Mouse (Mus musculus): ENCODE results near the gene Tubb4b. TPM values are rescaled to one million over a fixed set of nuclear protein-coding genes. Genes with fewer than 3 reads are reported as not detected.
"Not testable (repeated sequence)": the region's sequence is repeated elsewhere in the genome, so short reads cannot be mapped to it uniquely, and the experiment has no call there.

Gene Tubb4b
- polyA plus RNA-seq, 1 experiment from 2014 or later, result 512 TPM

- 70% methylated on average over 3 of the region's 3 CpGs for WGBS
- H3K4me3 ChIP-seq (ENCODE audit: low read depth, low read length), result no peak overlapping the region
Observed at GRCm38 (mm10) chr2:25264851-25265250, 40.3 kb upstream of the Tubb4b start.

GRCm38 (mm10) chr2:25264286-25264660 lies 39.8 kb upstream of the Tubb4b start:
- Histone ChIP-seq H3K36me3 (ENCODE audit: control insufficient read depth, insufficient read depth, low read length) (no peaks in the 10 kb centered on the region; the same call in 1 of the 2 replicates), H3K4me3 (ENCODE audit: low read depth, low read length) (no peak overlapping the region), H3K27ac (ENCODE audit: low read length) (no peak overlapping the region), H3K4me1 (ENCODE audit: control insufficient read depth, insufficient read depth, low read length) (peaks cover 9% of the 10 kb centered on the region; the same call in 1 of the 2 replicates), H3K9ac (replicated peaks; ENCODE audit: low read depth, low read length) (no peak overlapping the region), H3K4me2 (replicated peaks; ENCODE audit: low read depth, low read length) (peak overlapping the region; percentile 99; the same call in 1 of the 2 replicates), H3K9me3 (ENCODE audit: control insufficient read depth, low read depth, low read length) (no peaks in the 10 kb centered on the region), H3K27me3 (ENCODE audit: control insufficient read depth, insufficient read depth, low read length) (no peaks in the 10 kb centered on the region; the same call in none of the 2 replicates)
- 76% methylated on average over 5 of the region's 5 CpGs for WGBS
- ATAC-seq (ENCODE audit: insufficient number of reproducible peaks, insufficient read depth, low FRiP score, low read depth), result no peak

More at GRCm38 (mm10) chr2:25264851-25265250, 40.3 kb upstream of the Tubb4b start:
- H3K27ac ChIP-seq (ENCODE audit: low read length), result no peak overlapping the region
- H3K9me3 ChIP-seq (ENCODE audit: control insufficient read depth, low read depth, low read length), result no peaks in the 10 kb centered on the region
- no peak for ATAC-seq (ENCODE audit: insufficient number of reproducible peaks, insufficient read depth, low FRiP score, low read depth)
- H3K4me1 ChIP-seq (ENCODE audit: control insufficient read depth, insufficient read depth, low read length), result peaks cover 9% of the 10 kb centered on the region; the same call in 1 of the 2 replicates
- peaks cover 2% of the 10 kb centered on the region; the same call in 1 of the 2 replicates for H3K36me3 ChIP-seq (ENCODE audit: control insufficient read depth, insufficient read depth, low read length)
- H3K4me2 ChIP-seq (replicated peaks; ENCODE audit: low read depth, low read length), result 0 out of 2 replicates have a peak overlapping the region, but pooled peaks have one; percentile 10
- no peak overlapping the region for H3K9ac ChIP-seq (replicated peaks; ENCODE audit: low read depth, low read length)
- no peaks in the 10 kb centered on the region; the same call in none of the 2 replicates for H3K27me3 ChIP-seq (ENCODE audit: control insufficient read depth, insufficient read depth, low read length)

GRCm38 (mm10) chr2:25263623-25264285 lies 39.3 kb upstream of the Tubb4b start:
- Histone ChIP-seq H3K4me2 (replicated peaks; ENCODE audit: low read depth, low read length) (peak overlapping the region; percentile 99), H3K9ac (replicated peaks; ENCODE audit: low read depth, low read length) (peak overlapping the region; percentile 23; the same call in 1 of the 2 replicates), H3K36me3 (ENCODE audit: control insufficient read depth, insufficient read depth, low read length) (no peaks in the 10 kb centered on the region; the same call in 1 of the 2 replicates), H3K27me3 (ENCODE audit: control insufficient read depth, insufficient read depth, low read length) (no peaks in the 10 kb centered on the region; the same call in none of the 2 replicates), H3K4me1 (ENCODE audit: control insufficient read depth, insufficient read depth, low read length) (peaks cover 9% of the 10 kb centered on the region; the same call in 1 of the 2 replicates), H3K9me3 (ENCODE audit: control insufficient read depth, low read depth, low read length) (no peaks in the 10 kb centered on the region), H3K27ac (ENCODE audit: low read length) (no peak overlapping the region), H3K4me3 (ENCODE audit: low read depth, low read length) (peak overlapping the region; percentile 50)
- WGBS, result 22% methylated on average over 12 of the region's 12 CpGs
- no peak for ATAC-seq (ENCODE audit: insufficient number of reproducible peaks, insufficient read depth, low FRiP score, low read depth)

GRCm38 (mm10) chr2:25262795-25263622 lies 38.5 kb upstream of the Tubb4b start:
- peak overlapping the region; percentile 99 for H3K4me2 ChIP-seq (replicated peaks; ENCODE audit: low read depth, low read length)
- H3K4me3 ChIP-seq (ENCODE audit: low read depth, low read length), result peak overlapping the region; percentile 50
- ATAC-seq (ENCODE audit: insufficient number of reproducible peaks, insufficient read depth, low FRiP score, low read depth), result no peak
- no peaks in the 10 kb centered on the region for H3K9me3 ChIP-seq (ENCODE audit: control insufficient read depth, low read depth, low read length)
- H3K27ac ChIP-seq (ENCODE audit: low read length), result no peak overlapping the region
- H3K27me3 ChIP-seq (ENCODE audit: control insufficient read depth, insufficient read depth, low read length), result no peaks in the 10 kb centered on the region; the same call in none of the 2 replicates
- H3K9ac ChIP-seq (replicated peaks; ENCODE audit: low read depth, low read length), result peak overlapping the region; percentile 23
- H3K4me1 ChIP-seq (ENCODE audit: control insufficient read depth, insufficient read depth, low read length), result peaks cover 9% of the 10 kb centered on the region; the same call in 1 of the 2 replicates
- under 1% methylated on average over 82 of the region's 82 CpGs for WGBS
- no peaks in the 10 kb centered on the region; the same call in 1 of the 2 replicates for H3K36me3 ChIP-seq (ENCODE audit: control insufficient read depth, insufficient read depth, low read length)

- peaks cover 9% of the 10 kb centered on the region; the same call in 1 of the 2 replicates for H3K4me1 ChIP-seq (ENCODE audit: control insufficient read depth, insufficient read depth, low read length)
- H3K36me3 ChIP-seq (ENCODE audit: control insufficient read depth, insufficient read depth, low read length), result no peaks in the 10 kb centered on the region
- peak within 1 kb of the TSS; percentile 23 for H3K9ac ChIP-seq (replicated peaks; ENCODE audit: low read depth, low read length)
- H3K9me3 ChIP-seq (ENCODE audit: control insufficient read depth, low read depth, low read length), result no peaks in the 10 kb centered on the region
- H3K4me2 ChIP-seq (replicated peaks; ENCODE audit: low read depth, low read length), result peak within 1 kb of the TSS; percentile 99
- peak within 1 kb of the TSS; percentile 50 for H3K4me3 ChIP-seq (ENCODE audit: low read depth, low read length)
- H3K27me3 ChIP-seq (ENCODE audit: control insufficient read depth, insufficient read depth, low read length), result no peaks in the 10 kb centered on the region; the same call in none of the 2 replicates
- under 1% methylated on average over 39 of the region's 39 CpGs for WGBS
- peak; percentile 97 for ATAC-seq (ENCODE audit: insufficient number of reproducible peaks, insufficient read depth, low FRiP score, low read depth)
- H3K27ac ChIP-seq (ENCODE audit: low read length), result no peak within 1 kb of the TSS
Observed at GRCm38 (mm10) chr2:25262291-25262767, 37.8 kb upstream of the Tubb4b start, which contains the start of gene Tprn. Gene Tprn (plus strand): TSS chr2:25262618.

GRCm38 (mm10) chr2:25261870-25262269 lies 37.4 kb upstream of the Tubb4b start:
- no peaks in the 10 kb centered on the region for H3K36me3 ChIP-seq (ENCODE audit: control insufficient read depth, insufficient read depth, low read length)
- ATAC-seq (ENCODE audit: insufficient number of reproducible peaks, insufficient read depth, low FRiP score, low read depth), result no peak
- 48% methylated on average over 11 of the region's 12 CpGs for WGBS
- peak overlapping the region; percentile 99 for H3K4me2 ChIP-seq (replicated peaks; ENCODE audit: low read depth, low read length)
- peaks cover 9% of the 10 kb centered on the region; the same call in 1 of the 2 replicates for H3K4me1 ChIP-seq (ENCODE audit: control insufficient read depth, insufficient read depth, low read length)
- no peaks in the 10 kb centered on the region for H3K9me3 ChIP-seq (ENCODE audit: control insufficient read depth, low read depth, low read length)
- no peak overlapping the region for H3K27ac ChIP-seq (ENCODE audit: low read length)
- no peaks in the 10 kb centered on the region; the same call in none of the 2 replicates for H3K27me3 ChIP-seq (ENCODE audit: control insufficient read depth, insufficient read depth, low read length)
- no peak overlapping the region for H3K9ac ChIP-seq (replicated peaks; ENCODE audit: low read depth, low read length)
- H3K4me3 ChIP-seq (ENCODE audit: low read depth, low read length), result peak overlapping the region; percentile 50

GRCm38 (mm10) chr2:25258887-25259286 lies 34.4 kb upstream of the Tubb4b start:
- Histone ChIP-seq H3K4me3 (ENCODE audit: low read depth, low read length) (no peak overlapping the region), H3K27me3 (ENCODE audit: control insufficient read depth, insufficient read depth, low read length) (no peaks in the 10 kb centered on the region; the same call in none of the 2 replicates), H3K4me2 (replicated peaks; ENCODE audit: low read depth, low read length) (no peak overlapping the region), H3K9me3 (ENCODE audit: control insufficient read depth, low read depth, low read length) (no peaks in the 10 kb centered on the region), H3K4me1 (ENCODE audit: control insufficient read depth, insufficient read depth, low read length) (peaks cover 17% of the 10 kb centered on the region), H3K27ac (ENCODE audit: low read length) (no peak overlapping the region), H3K36me3 (ENCODE audit: control insufficient read depth, insufficient read depth, low read length) (no peaks in the 10 kb centered on the region), H3K9ac (replicated peaks; ENCODE audit: low read depth, low read length) (no peak overlapping the region)
- ATAC-seq (ENCODE audit: insufficient number of reproducible peaks, insufficient read depth, low FRiP score, low read depth), result no peak
- WGBS, result 60% methylated on average over 2 of the region's 2 CpGs

- not testable (repeated sequence) for ATAC-seq (ENCODE audit: insufficient number of reproducible peaks, insufficient read depth, low FRiP score, low read depth); H3K9me3 ChIP-seq (ENCODE audit: control insufficient read depth, low read depth, low read length); H3K4me2 ChIP-seq (replicated peaks; ENCODE audit: low read depth, low read length); H3K36me3 ChIP-seq (ENCODE audit: control insufficient read depth, insufficient read depth, low read length); H3K27ac ChIP-seq (ENCODE audit: low read length); H3K4me3 ChIP-seq (ENCODE audit: low read depth, low read length); H3K9ac ChIP-seq (replicated peaks; ENCODE audit: low read depth, low read length); H3K27me3 ChIP-seq (ENCODE audit: control insufficient read depth, insufficient read depth, low read length)
- H3K4me1 ChIP-seq (ENCODE audit: control insufficient read depth, insufficient read depth, low read length), result peaks cover 11% of the 10 kb centered on the region
- WGBS, result 80% methylated on average over 5 of the region's 5 CpGs
Observed at GRCm38 (mm10) chr2:25257250-25257649, 32.7 kb upstream of the Tubb4b start.
